Mouse (Mus musculus): ENCODE data around the gene Creb1. TPM values are rescaled to one million over a fixed set of nuclear protein-coding genes. Genes with fewer than 3 reads are reported as not detected.

Creb1 gene
- 25.7 and 28.7 TPM in 2 replicates for polyA plus RNA-seq (2012; rRNA removed)

GRCm38 (mm10) chr1:64532589-64533470 is at the start of gene Creb1:
Creb1 (plus strand) TSS chr1:64532645.

GRCm38 (mm10) chr1:64616881-64617714 is 84.7 kb downstream of the Creb1 start, which contains the start of gene Mettl21a:
Mettl21a (minus strand) TSS chr1:64617242.

Other genes starting within 250 kb of the Creb1 start
- gene Mettl21a, start 84.6 kb downstream of the Creb1 start, polyA plus RNA-seq (2012; rRNA removed), result 9.8 and 16.4 TPM in 2 replicates
- 35.9 and 49.9 TPM in 2 replicates for gene Ccnyl1, start 157.8 kb downstream of the Creb1 start, polyA plus RNA-seq (2012; rRNA removed)
- gene Fzd5, start 205.1 kb downstream of the Creb1 start, polyA plus RNA-seq (2012; rRNA removed), result 21.6 and 27.2 TPM in 2 replicates